Mouse (Mus musculus) hindbrain, postnatal 0 days (tissue): ENCODE results near the gene Chrnb4. TPM values are rescaled to one million over a fixed set of nuclear protein-coding genes. Genes with fewer than 3 reads are reported as not detected.

Experiments
- ATAC-seq: fragments of 200-750 bp; cut with Nextera tagmentation; 2 replicates; pipeline ENCODE4 v1.8.0; 2017; ENCODE audit warnings: mild to moderate bottlenecking, moderate TSS enrichment, moderate library complexity
- DNase-seq: peaks from one replicate; pipeline ENCODE4 v3.0.0-alpha.2; 2015; ENCODE audit warnings: low spot score
- H3K27ac ChIP-seq: fragments of 300-500 bp; sonication (generic); 2 replicates; pipeline ENCODE4 v1.5.1; 2014; ENCODE audit warnings: mild to moderate bottlenecking
- H3K27me3 ChIP-seq: fragments of 300-500 bp; sonication (generic); 2 replicates; pipeline ENCODE4 v1.6.1; 2014; ENCODE audit warnings: low read length, mixed read lengths; ENCODE audit not compliant: insufficient read depth
- H3K36me3 ChIP-seq: fragments of 300-500 bp; sonication (generic); 2 replicates; pipeline ENCODE4 v1.6.1; 2014; ENCODE audit warnings: low read length, mixed read lengths; ENCODE audit not compliant: insufficient read depth
- H3K4me1 ChIP-seq: fragments of 300-500 bp; sonication (generic); 2 replicates; pipeline ENCODE4 v1.6.1; 2014; ENCODE audit warnings: antibody characterized with exemption, low read length, mixed read lengths; ENCODE audit not compliant: insufficient read depth
- H3K4me2 ChIP-seq: fragments of 300-500 bp; sonication (generic); 2 replicates; pipeline ENCODE4 v1.6.1; 2014; ENCODE audit warnings: low read depth, mild to moderate bottlenecking, low read length, moderate library complexity, mixed read lengths
- H3K4me3 ChIP-seq: fragments of 300-500 bp; sonication (generic); 2 replicates; pipeline ENCODE4 v1.5.1; 2014; ENCODE audit warnings: low read length
- H3K9ac ChIP-seq: fragments of 300-500 bp; sonication (generic); replicated peaks from 2 replicates; pipeline ENCODE4 v1.6.1; 2014; ENCODE audit warnings: mild to moderate bottlenecking, low read length, moderate library complexity, mixed read lengths
- H3K9me3 ChIP-seq: fragments of 300-500 bp; sonication (generic); 2 replicates; pipeline ENCODE4 v1.6.1; 2016; ENCODE audit warnings: low read length, mixed read lengths
- CTCF ChIP-seq: IDR thresholded peaks from 2 replicates; pipeline ENCODE4 v1.5.1; 2016; ENCODE audit warnings: antibody characterized with exemption, control low read depth, low read depth
- WGBS: fragments of 180-500 bp; shearing (Covaris S2); extraction: QIAGEN DNeasy Blood & Tissue Kit; methylation state at CpG from one replicate; pipeline ENCODE4 v1.1.7; 2014; 5-methylcytosine and 5-hydroxymethylcytosine counted together
- polyA plus RNA-seq: library from polyadenylated mRNA; unstranded; fragments of >200 nt; fragmentation: Nextera tagmentation; extraction: Ambion mirVana; gene quantifications from 2 replicates; pipeline ENCODE4 v1.2.1, GENCODE M21; 2015
- total RNA-seq: library from RNA; depleted of rRNA; stranded (reverse); fragments of >200 nt; gene quantifications from 2 replicates; pipeline ENCODE4 v1.2.3, GENCODE M21; 2014

Gene Chrnb4
- total and polyA plus RNA-seq, 2 experiments from 2014 or later = 2.4 to 2.6 TPM

- DNase-seq = peak; percentile 86
- peak; percentile 37; the same call in 1 of the 2 replicates for ATAC-seq
- Histone ChIP-seq H3K9ac (no peak overlapping the region), H3K4me2 (peak overlapping the region; percentile 25; the same call in 1 of the 2 replicates), H3K27me3 (0 out of 2 replicates have a peak, but pooled peaks cover 8% of the 10 kb centered on the region), H3K4me1 (no peaks in the 10 kb centered on the region), H3K36me3 (no peaks in the 10 kb centered on the region), H3K9me3 (no peaks in the 10 kb centered on the region), H3K4me3 (no peak overlapping the region), H3K27ac (no peak overlapping the region)
- TF ChIP-seq CTCF = peak; percentile 92
- WGBS = 45% methylated on average over 13 of the region's 13 CpGs
Measured at GRCm38 (mm10) chr9:55023902-55024583, 24.5 kb downstream of the Chrnb4 start.

DNA sequence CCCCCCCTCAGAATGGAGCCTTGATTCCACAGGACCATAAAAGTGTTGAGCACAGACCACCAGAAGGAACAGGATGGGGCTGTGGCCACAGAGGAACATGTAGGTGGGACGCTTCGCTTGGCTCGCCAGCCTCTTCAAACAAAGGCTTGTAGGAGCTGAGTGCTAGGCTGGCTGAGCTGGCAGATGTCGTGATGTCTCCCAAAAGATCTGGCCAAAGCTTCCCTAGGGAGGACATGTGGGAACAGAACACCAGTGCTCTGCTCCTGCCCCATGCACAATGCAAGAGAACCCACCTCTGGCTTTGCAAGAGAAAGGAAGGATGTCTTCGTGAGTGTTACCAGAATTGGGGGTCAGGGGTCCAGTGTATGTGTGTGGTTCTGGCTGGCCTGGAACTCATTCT lies 25.3 kb downstream of the Chrnb4 start:
- Histone ChIP-seq H3K27me3 (0 out of 2 replicates have a peak, but pooled peaks cover 8% of the 10 kb centered on the region), H3K4me2 (no peak overlapping the region), H3K9me3 (no peaks in the 10 kb centered on the region), H3K4me3 (no peak overlapping the region), H3K36me3 (no peaks in the 10 kb centered on the region), H3K27ac (no peak overlapping the region), H3K9ac (no peak overlapping the region), H3K4me1 (no peaks in the 10 kb centered on the region)
- WGBS = 81% methylated on average over 5 of the region's 5 CpGs
- ATAC-seq (no peak), DNase-seq (no peak)
- TF ChIP-seq CTCF = no peak

- no peak for TF ChIP-seq CTCF
- no peak for ATAC-seq
- Histone ChIP-seq H3K36me3 (no peaks in the 10 kb centered on the region), H3K4me2 (no peak overlapping the region), H3K4me3 (no peak overlapping the region), H3K9me3 (no peaks in the 10 kb centered on the region), H3K9ac (no peak overlapping the region), H3K27ac (no peak overlapping the region), H3K27me3 (no peaks in the 10 kb centered on the region), H3K4me1 (no peaks in the 10 kb centered on the region)
- DNase-seq = no peak
- 84% methylated on average over 3 of the region's 3 CpGs for WGBS
Measured at GRCm38 (mm10) chr9:55016926-55017325, 31.7 kb downstream of the Chrnb4 start.

DNA sequence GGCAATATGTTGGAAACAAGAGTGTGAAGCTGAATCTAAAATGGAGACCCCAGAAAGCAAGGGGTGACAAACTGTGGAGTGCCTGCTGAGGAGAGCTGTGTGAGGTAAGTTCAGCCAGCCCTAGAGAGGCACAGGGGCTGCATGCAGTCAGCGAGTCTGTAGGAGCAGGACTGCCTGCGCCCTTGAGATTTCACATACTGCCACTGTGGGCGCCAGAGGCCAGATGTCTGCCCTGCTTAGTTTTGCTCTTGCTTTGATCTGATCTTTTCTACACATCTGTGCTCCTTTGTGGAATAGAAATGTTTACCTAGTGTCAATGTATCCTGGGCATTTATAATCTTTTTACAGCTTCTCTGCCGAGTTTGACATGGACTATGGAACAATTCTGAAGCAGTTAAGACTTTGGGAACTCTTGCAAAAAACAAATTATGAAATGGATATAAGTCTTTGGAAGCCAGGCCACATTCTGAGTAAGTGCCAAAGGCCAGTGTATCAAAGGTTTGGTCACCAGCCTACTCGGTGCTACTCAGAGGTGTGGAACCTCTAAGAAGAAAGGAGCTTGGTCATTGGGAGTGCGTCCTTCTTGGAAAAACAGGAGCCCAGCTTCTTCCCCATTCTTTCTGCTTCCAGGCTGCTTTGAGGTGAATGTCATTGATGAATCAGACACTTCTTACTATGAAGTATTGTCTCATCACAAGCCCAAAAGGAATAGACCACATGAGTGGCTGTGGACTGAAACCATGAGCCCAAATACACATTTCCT lies 37.8 kb downstream of the Chrnb4 start:
- Histone ChIP-seq H3K9ac (no peak overlapping the region), H3K27ac (no peak overlapping the region), H3K36me3 (no peaks in the 10 kb centered on the region), H3K4me1 (no peaks in the 10 kb centered on the region), H3K4me2 (no peak overlapping the region), H3K27me3 (no peaks in the 10 kb centered on the region), H3K4me3 (no peak overlapping the region), H3K9me3 (no peaks in the 10 kb centered on the region)
- TF ChIP-seq CTCF = peak; percentile 28; the same call in 1 of the 2 replicates
- WGBS = 46% methylated on average over 6 of the region's 6 CpGs
- DNase-seq = no peak
- no peak for ATAC-seq

DNA sequence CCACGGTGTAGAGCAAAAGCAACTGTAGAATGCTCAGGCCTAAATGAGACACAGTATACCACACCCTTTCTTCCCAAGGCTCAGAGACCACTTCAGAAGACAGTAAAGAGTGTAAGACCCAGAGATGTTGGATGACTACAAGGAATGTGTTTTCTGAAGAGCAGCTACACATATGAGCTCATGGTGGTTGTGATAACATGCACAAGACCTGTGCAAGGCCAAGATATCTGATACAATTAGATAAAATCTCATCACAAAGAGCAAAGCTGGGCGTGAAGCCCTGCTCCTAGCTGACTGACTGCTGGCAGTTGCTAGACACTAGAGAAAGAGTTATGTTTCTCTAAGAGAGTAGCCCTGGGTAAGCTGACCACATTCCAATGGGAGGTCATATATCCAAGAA lies 38.9 kb downstream of the Chrnb4 start:
- ATAC-seq (no peak), DNase-seq (no peak)
- no peak overlapping the region for H3K4me3 ChIP-seq
- TF ChIP-seq CTCF = no peak
- H3K9me3 ChIP-seq = no peaks in the 10 kb centered on the region
- 87% methylated on average over 2 of the region's 2 CpGs for WGBS
- H3K4me2 ChIP-seq = no peak overlapping the region
- H3K9ac ChIP-seq = no peak overlapping the region
- no peaks in the 10 kb centered on the region for H3K4me1 ChIP-seq
- no peak overlapping the region for H3K27ac ChIP-seq
- H3K27me3 ChIP-seq = no peaks in the 10 kb centered on the region
- H3K36me3 ChIP-seq = no peaks in the 10 kb centered on the region

DNA sequence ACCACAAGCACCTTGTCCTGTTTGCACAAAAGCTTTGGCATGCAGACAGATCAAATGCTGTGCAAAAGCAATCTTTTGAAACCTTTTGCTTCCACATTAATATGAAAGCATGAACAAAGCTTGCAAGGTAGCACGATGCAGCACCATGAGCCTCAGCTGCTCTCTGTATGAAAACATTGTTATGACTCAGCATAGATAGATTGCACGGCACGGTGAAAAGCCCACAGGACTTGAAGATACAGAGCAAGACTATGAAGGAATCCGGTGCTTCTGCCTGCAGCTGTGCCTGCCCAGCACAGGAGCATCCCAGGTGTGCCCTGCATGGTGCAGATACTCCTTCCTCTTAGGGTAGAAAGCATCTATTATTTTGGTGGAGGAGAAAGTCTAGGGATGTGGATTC lies 45.0 kb downstream of the Chrnb4 start:
- WGBS = 50% methylated on average over 4 of the region's 4 CpGs

DNA sequence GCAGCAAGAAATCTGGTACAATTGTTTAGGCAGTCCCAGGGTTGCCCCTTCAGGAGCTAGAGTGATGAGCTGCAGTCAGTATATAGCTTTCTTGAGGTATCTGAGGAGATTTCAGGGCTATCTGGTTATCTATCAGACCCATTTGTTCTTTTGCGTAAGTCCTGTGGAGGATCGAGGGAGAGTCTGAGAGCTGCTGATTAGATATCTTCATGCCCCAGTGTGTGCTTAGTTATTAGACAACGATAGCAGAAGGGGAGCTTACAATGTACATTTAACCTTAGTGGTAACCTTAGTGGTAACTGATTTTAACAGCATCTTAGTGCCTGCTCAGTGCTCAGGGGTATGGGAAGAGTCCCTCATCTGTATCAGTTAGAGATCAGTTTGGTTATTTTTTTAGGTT lies 52.9 kb downstream of the Chrnb4 start:
- H3K4me3 ChIP-seq = no peak overlapping the region
- no peaks in the 10 kb centered on the region for H3K36me3 ChIP-seq
- no peaks in the 10 kb centered on the region for H3K4me1 ChIP-seq
- WGBS = 89% methylated on average over 3 of the region's 3 CpGs
- H3K27ac ChIP-seq = no peak overlapping the region
- no peak overlapping the region for H3K4me2 ChIP-seq
- no peak for TF ChIP-seq CTCF
- DNase-seq (no peak), ATAC-seq (no peak)
- no peaks in the 10 kb centered on the region for H3K9me3 ChIP-seq
- H3K9ac ChIP-seq = no peak overlapping the region
- no peaks in the 10 kb centered on the region for H3K27me3 ChIP-seq

More for the DNA sequence above, 45.0 kb downstream of the Chrnb4 start:
- Histone ChIP-seq H3K4me3 (no peak overlapping the region), H3K4me1 (no peaks in the 10 kb centered on the region), H3K36me3 (no peaks in the 10 kb centered on the region), H3K4me2 (no peak overlapping the region), H3K27ac (no peak overlapping the region), H3K27me3 (no peaks in the 10 kb centered on the region), H3K9me3 (no peaks in the 10 kb centered on the region), H3K9ac (no peak overlapping the region)
- DNase-seq (peak; percentile 40), ATAC-seq (no peak)
- TF ChIP-seq CTCF = no peak
